Mouse (Mus musculus) kidney, postnatal 0 days (tissue): ENCODE results near the gene Pip4k2b. TPM values are rescaled to one million over a fixed set of nuclear protein-coding genes. Genes with fewer than 3 reads are reported as not detected.
A peak's percentile ranks its signal among the peaks of the same experiment; 100 is the strongest.

Experiments
- ATAC-seq: fragments of 200-750 bp; cut with Nextera tagmentation; replicated peaks from 2 replicates; pipeline ENCODE4 v1.8.0; 2017; ENCODE audit warnings: low read depth, moderate number of reproducible peaks, moderate TSS enrichment, moderate library complexity; ENCODE audit not compliant: low FRiP score
- DNase-seq: peaks from one replicate; pipeline ENCODE4 v3.0.0-alpha.2; 2016; ENCODE audit warnings: low spot score
- H3K27ac ChIP-seq: fragments of 300-500 bp; sonication (generic); 2 replicates; pipeline ENCODE4 v1.5.1; 2014; ENCODE audit warnings: mild to moderate bottlenecking
- H3K27me3 ChIP-seq: fragments of 300-500 bp; sonication (generic); 2 replicates; pipeline ENCODE4 v1.6.1; 2014; ENCODE audit warnings: low read length, mixed read lengths; ENCODE audit not compliant: insufficient read depth
- H3K36me3 ChIP-seq: fragments of 300-500 bp; sonication (generic); 2 replicates; pipeline ENCODE4 v1.6.1; 2014; ENCODE audit warnings: low read length, mixed read lengths; ENCODE audit not compliant: insufficient read depth
- H3K4me1 ChIP-seq: fragments of 300-500 bp; sonication (generic); replicated peaks from 2 replicates; pipeline ENCODE4 v1.6.1; 2014; ENCODE audit warnings: antibody characterized with exemption, low read length, mixed read lengths; ENCODE audit not compliant: insufficient read depth
- H3K4me2 ChIP-seq: fragments of 300-500 bp; sonication (generic); 2 replicates; pipeline ENCODE4 v1.6.1; 2014; ENCODE audit warnings: mild to moderate bottlenecking, low read length, moderate library complexity, mixed read lengths
- H3K4me3 ChIP-seq: fragments of 300-500 bp; sonication (generic); replicated peaks from 2 replicates; pipeline ENCODE4 v1.5.1; 2014; ENCODE audit warnings: low read depth, low read length
- H3K9ac ChIP-seq: fragments of 300-500 bp; sonication (generic); 2 replicates; pipeline ENCODE4 v1.6.1; 2014; ENCODE audit warnings: low read depth, low read length
- H3K9me3 ChIP-seq: fragments of 300-500 bp; sonication (generic); replicated peaks from 2 replicates; pipeline ENCODE4 v1.6.1; 2016; ENCODE audit warnings: low read length, inconsistent platforms, mixed read lengths
- CTCF ChIP-seq: IDR thresholded peaks from 2 replicates; pipeline ENCODE4 v1.5.1; 2016; ENCODE audit warnings: antibody characterized with exemption, low read depth, mild to moderate bottlenecking, moderate library complexity
- WGBS: fragments of 180-500 bp; shearing (Covaris S2); extraction: QIAGEN DNeasy Blood & Tissue Kit; methylation state at CpG from one replicate; pipeline ENCODE4 v1.1.7; 2014; 5-methylcytosine and 5-hydroxymethylcytosine counted together
- polyA plus RNA-seq: library from polyadenylated mRNA; unstranded; fragments of >200 nt; fragmentation: Nextera tagmentation; extraction: Ambion mirVana; gene quantifications from 2 replicates; pipeline ENCODE4 v1.2.1, GENCODE M21; 2015

Gene Pip4k2b
- polyA plus RNA-seq, 1 experiment from 2014 or later, result 1.5 TPM

GRCm38 (mm10) chr11:97682504-97683055, 61.9 kb downstream of the Pip4k2b start:
- Histone ChIP-seq H3K36me3 (peaks cover 37% of the 10 kb centered on the region), H3K27me3 (no peaks in the 10 kb centered on the region), H3K4me1 (peaks cover 22% of the 10 kb centered on the region; the same call in 1 of the 2 replicates), H3K9me3 (no peaks in the 10 kb centered on the region), H3K4me2 (no peak overlapping the region), H3K4me3 (no peak overlapping the region), H3K27ac (peak overlapping the region; percentile 19; the same call in 1 of the 2 replicates), H3K9ac (no peak overlapping the region)
- ATAC-seq (no peak), DNase-seq (no peak)
- WGBS, result 75% methylated on average over 6 of the region's 6 CpGs
- TF ChIP-seq CTCF, result no peak

GRCm38 (mm10) chr11:97680430-97680829, 64.1 kb downstream of the Pip4k2b start:
- H3K36me3 ChIP-seq, result peaks cover 47% of the 10 kb centered on the region
- H3K27ac ChIP-seq, result no peak overlapping the region

GRCm38 (mm10) chr11:97678301-97678700, 66.2 kb downstream of the Pip4k2b start:
- no peak for TF ChIP-seq CTCF
- no peaks in the 10 kb centered on the region for H3K9me3 ChIP-seq
- H3K4me3 ChIP-seq, result no peak overlapping the region
- no peaks in the 10 kb centered on the region for H3K27me3 ChIP-seq
- no peak overlapping the region for H3K27ac ChIP-seq
- H3K9ac ChIP-seq, result no peak overlapping the region
- WGBS, result 89% methylated on average over 15 of the region's 15 CpGs
- DNase-seq, result no peak
- no peak overlapping the region for H3K4me2 ChIP-seq
- ATAC-seq, result no peak
- H3K4me1 ChIP-seq, result no peaks in the 10 kb centered on the region
- H3K36me3 ChIP-seq, result peaks cover 66% of the 10 kb centered on the region

More at GRCm38 (mm10) chr11:97680430-97680829, 64.1 kb downstream of the Pip4k2b start:
- DNase-seq (no peak), ATAC-seq (no peak)
- no peak for TF ChIP-seq CTCF
- H3K9me3 ChIP-seq, result no peaks in the 10 kb centered on the region
- no peak overlapping the region for H3K9ac ChIP-seq
- 65% methylated on average over 10 of the region's 12 CpGs for WGBS
- no peak overlapping the region for H3K4me3 ChIP-seq
- H3K27me3 ChIP-seq, result no peaks in the 10 kb centered on the region
- no peak overlapping the region for H3K4me2 ChIP-seq
- peaks cover 5% of the 10 kb centered on the region; the same call in 1 of the 2 replicates for H3K4me1 ChIP-seq

- no peak for ATAC-seq
- Histone ChIP-seq H3K4me3 (no peak overlapping the region), H3K27ac (no peak overlapping the region), H3K9ac (no peak overlapping the region), H3K36me3 (peaks cover 71% of the 10 kb centered on the region), H3K4me2 (no peak overlapping the region), H3K9me3 (no peaks in the 10 kb centered on the region), H3K27me3 (no peaks in the 10 kb centered on the region), H3K4me1 (no peaks in the 10 kb centered on the region)
- DNase-seq, result peak; percentile 51
- peak; percentile 53; the same call in 1 of the 2 replicates for TF ChIP-seq CTCF
- WGBS, result 70% methylated on average over 8 of the region's 8 CpGs
These were observed 66.7 kb downstream of the Pip4k2b start for GRCm38 (mm10) chr11:97677842-97678241.

GRCm38 (mm10) chr11:97677381-97677780, 67.1 kb downstream of the Pip4k2b start:
- Histone ChIP-seq H3K36me3 (peaks cover 74% of the 10 kb centered on the region), H3K9me3 (no peaks in the 10 kb centered on the region), H3K27me3 (no peaks in the 10 kb centered on the region), H3K9ac (no peak overlapping the region), H3K4me3 (no peak overlapping the region), H3K4me1 (no peaks in the 10 kb centered on the region), H3K27ac (no peak overlapping the region), H3K4me2 (no peak overlapping the region)
- no peak for ATAC-seq
- TF ChIP-seq CTCF, result no peak
- WGBS, result 49% methylated on average over 15 of the region's 15 CpGs
- DNase-seq, result no peak

- H3K36me3 ChIP-seq, result peaks cover 74% of the 10 kb centered on the region
- 84% methylated on average over 15 of the region's 15 CpGs for WGBS
- no peak for ATAC-seq
These were observed 68.3 kb downstream of the Pip4k2b start for GRCm38 (mm10) chr11:97676050-97676754.

More at GRCm38 (mm10) chr11:97676050-97676754, 68.3 kb downstream of the Pip4k2b start:
- H3K27ac ChIP-seq, result no peak overlapping the region
- no peak for TF ChIP-seq CTCF
- no peak overlapping the region for H3K4me3 ChIP-seq
- no peaks in the 10 kb centered on the region for H3K4me1 ChIP-seq
- H3K27me3 ChIP-seq, result no peaks in the 10 kb centered on the region
- no peak overlapping the region for H3K9ac ChIP-seq
- no peak for DNase-seq
- H3K9me3 ChIP-seq, result no peaks in the 10 kb centered on the region
- no peak overlapping the region for H3K4me2 ChIP-seq
